Mouse (Mus musculus) neural tube, embryonic 10.5 days (tissue): Measurements from ENCODE around the gene Slc17a8.

Source experiments
- DNase-seq: peaks from one replicate; pipeline ENCODE4 v3.0.0-alpha.2; 2017; ENCODE audit warnings: low spot score; ENCODE audit errors: extremely low spot score

Gene Slc17a8

DNA sequence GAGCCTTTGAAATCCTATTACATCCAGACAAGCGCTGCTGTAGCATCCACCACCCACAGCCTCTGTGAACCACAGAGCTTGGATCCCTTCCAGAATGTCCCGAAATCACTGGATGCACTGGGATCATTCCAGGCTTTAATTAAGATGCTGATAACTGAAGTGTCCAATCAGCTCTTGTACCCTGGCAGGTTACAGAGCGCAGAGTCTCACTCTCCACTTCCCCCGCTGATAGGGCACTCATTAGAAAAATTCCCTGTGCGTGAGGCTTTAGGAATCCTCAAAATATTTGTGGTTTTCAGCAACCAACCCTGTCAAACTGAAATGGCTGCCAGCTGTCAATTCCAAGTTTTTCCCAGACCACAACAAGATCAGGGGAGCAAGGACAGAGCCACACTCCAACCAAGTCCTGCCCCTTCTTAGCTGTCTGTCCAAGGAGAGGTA lies 89.8 kb downstream of the Slc17a8 start:
- no peak for DNase-seq

DNA sequence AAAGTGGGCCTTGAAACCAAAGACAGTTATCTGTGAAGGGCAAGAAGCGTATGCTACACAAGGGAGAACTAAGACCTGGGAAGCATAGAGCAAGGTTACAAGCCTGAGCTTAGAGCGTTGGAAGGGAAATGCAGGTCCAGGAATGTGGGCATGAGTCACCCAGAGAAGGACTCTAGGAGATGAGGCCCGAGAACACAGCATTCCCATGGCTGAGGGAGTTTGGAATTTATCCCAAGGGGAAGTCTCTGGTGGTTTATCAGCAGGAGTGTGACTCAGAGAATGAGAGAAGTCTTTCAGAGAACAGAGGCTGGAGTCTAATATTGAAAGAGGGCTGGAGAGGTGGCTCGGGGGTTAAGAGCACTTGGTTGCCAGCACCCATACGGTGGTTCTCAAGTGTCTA lies 94.0 kb downstream of the Slc17a8 start:
- no peak for DNase-seq

DNA sequence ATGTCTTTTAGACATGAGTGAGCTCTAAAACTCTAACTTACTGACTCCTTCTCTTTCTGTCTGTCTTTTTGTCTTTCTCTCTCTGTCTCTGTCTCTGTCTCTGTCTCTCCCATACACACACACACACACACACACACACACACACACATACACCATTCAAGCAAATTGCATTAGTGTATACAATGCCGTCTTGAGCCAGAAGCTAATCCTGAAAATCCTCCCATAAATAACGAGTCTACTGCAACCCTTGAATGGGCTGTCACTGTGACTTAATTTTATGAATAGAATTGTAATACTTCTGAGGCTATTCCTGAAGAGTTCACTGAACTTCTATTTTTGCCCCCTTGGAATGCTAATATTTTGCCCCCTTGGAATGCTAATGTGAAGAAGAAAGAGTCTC lies 95.2 kb downstream of the Slc17a8 start:
- no peak for DNase-seq
